Mouse (Mus musculus): ENCODE measurements around the gene Zfp109. TPM values are rescaled to one million over a fixed set of nuclear protein-coding genes. Genes with fewer than 3 reads are reported as not detected.
"Not testable (repeated sequence)": the region's sequence is repeated elsewhere in the genome, so short reads cannot be mapped to it uniquely, and the experiment has no call there.

Gene Zfp109
- polyA plus RNA-seq (2011; ENCODE audit: insufficient read length, low read depth, missing spikeins), result 3.6 and 3.7 TPM in 2 replicates

DNA sequence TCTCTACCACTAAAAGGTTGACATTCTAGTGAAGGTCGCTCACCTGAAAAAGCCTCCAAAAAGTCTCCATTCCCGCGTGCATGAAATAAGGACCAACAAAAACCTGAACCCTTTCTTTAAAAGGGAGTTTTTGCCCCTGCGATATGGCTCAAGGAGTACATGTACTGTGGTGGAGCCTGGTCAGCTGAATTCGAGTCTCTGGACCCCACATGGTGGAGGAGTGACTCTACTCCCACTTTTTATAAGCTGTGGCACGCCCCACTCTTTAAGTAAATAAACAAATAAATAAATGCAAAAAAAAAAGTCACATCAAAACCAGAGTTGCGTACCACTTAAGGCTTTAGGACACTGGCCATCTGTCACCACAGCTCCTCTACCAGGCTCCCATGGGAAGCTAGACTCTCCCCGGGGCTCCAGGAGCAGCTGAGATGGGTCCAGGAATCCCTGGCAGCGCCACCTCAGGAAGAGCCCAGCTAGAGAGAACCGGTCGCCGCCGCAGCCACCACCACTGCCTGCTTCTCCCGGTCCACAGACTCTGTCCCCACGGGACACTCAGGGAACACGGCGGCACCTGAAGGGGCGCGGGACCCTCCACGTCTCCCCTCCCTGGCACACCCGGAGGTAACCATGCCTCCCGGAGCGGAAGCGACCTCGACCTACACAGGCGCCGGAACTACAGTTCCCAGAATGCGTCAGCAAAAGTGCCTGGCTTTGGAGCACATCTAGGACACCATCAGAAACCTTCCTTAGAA lies at the start of gene Zfp109:
Gene Zfp109, minus strand, starts transcription at position 521 of the 752 bp plus-strand sequence.
- TF ChIP-seq POLR2A (IDR thresholded peaks at IDR 0.05; ENCODE audit: low read depth, low read length) (peak; percentile 77), CTCF (IDR thresholded peaks at IDR 0.05; ENCODE audit: borderline replicate concordance, insufficient read depth, low read length) (no peak)
- peak within 1 kb of the TSS; percentile 75 for H3K4me3 ChIP-seq (ENCODE audit: insufficient read depth, low read length)
- H3K4me1 ChIP-seq (ENCODE audit: control insufficient read depth, insufficient read depth, low read length), result no peaks in the 10 kb centered on the region; the same call in 1 of the 2 replicates
- no peak within 1 kb of the TSS for H3K27ac ChIP-seq (ENCODE audit: insufficient read depth, low read length)

GRCm38 (mm10) chr7:24286916-24287315 lies 49.6 kb upstream of the Zfp109 start:
- TF ChIP-seq CTCF (IDR thresholded peaks at IDR 0.05; ENCODE audit: borderline replicate concordance, insufficient read depth, low read length) (no peak), POLR2A (IDR thresholded peaks at IDR 0.05; ENCODE audit: low read depth, low read length) (no peak)
- Histone ChIP-seq H3K4me3 (ENCODE audit: insufficient read depth, low read length) (no peak overlapping the region), H3K4me1 (ENCODE audit: control insufficient read depth, insufficient read depth, low read length) (no peaks in the 10 kb centered on the region), H3K27ac (ENCODE audit: insufficient read depth, low read length) (no peak overlapping the region)

- Histone ChIP-seq H3K4me3 (ENCODE audit: insufficient read depth, low read length) (no peak overlapping the region), H3K4me1 (ENCODE audit: control insufficient read depth, insufficient read depth, low read length) (no peaks in the 10 kb centered on the region), H3K27ac (ENCODE audit: insufficient read depth, low read length) (no peak overlapping the region)
- TF ChIP-seq CTCF (IDR thresholded peaks at IDR 0.05; ENCODE audit: borderline replicate concordance, insufficient read depth, low read length) (no peak), POLR2A (IDR thresholded peaks at IDR 0.05; ENCODE audit: low read depth, low read length) (no peak)
These were observed 48.7 kb upstream of the Zfp109 start for GRCm38 (mm10) chr7:24286090-24286489.

GRCm38 (mm10) chr7:24280858-24281145 lies 43.4 kb upstream of the Zfp109 start:
- Histone ChIP-seq H3K4me3 (ENCODE audit: insufficient read depth, low read length) (no peak overlapping the region), H3K27ac (ENCODE audit: insufficient read depth, low read length) (no peak overlapping the region), H3K4me1 (ENCODE audit: control insufficient read depth, insufficient read depth, low read length) (no peaks in the 10 kb centered on the region)
- TF ChIP-seq CTCF (IDR thresholded peaks at IDR 0.05; ENCODE audit: borderline replicate concordance, insufficient read depth, low read length) (no peak), POLR2A (IDR thresholded peaks at IDR 0.05; ENCODE audit: low read depth, low read length) (no peak)

DNA sequence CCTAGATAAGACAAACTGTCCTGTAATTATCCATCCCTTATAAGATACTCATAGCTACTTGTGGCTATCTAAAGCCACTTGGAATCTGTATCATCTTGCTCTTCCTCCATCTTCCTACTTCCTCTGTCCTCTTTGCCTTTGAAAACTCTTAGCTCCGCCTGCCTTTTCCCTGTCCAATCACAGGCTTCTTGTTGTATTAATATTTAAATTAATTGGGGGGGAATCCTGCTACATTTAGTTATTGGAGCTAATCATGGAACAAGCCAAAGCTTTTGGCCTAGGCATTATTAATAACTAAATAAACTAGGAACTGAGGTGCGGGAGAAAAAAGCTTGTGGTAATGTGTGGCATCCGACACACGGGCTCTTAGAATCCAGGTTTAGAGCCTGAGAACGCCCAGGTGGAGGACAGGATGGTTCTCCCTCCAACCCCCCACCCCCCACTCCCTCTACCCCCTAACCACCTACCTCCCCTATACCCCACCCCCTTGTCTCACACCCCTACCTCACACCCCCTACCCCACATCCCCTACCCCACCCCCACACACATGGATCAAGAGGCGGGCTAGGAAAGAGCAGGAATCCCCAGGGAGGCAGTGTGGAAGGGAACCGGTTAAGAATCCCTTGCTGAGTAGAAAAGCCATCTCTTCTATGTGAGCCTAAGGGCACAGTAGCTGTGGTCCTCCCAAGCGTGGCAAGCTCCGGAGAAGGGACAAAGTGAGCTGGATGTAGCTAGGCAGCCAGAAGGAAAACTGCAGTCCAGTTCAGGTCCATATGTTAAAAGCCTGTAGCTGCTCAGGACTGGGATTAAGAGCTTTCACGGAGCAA lies 42.9 kb upstream of the Zfp109 start:
- TF ChIP-seq CTCF (IDR thresholded peaks at IDR 0.05; ENCODE audit: borderline replicate concordance, insufficient read depth, low read length) (no peak), POLR2A (IDR thresholded peaks at IDR 0.05; ENCODE audit: low read depth, low read length) (no peak)
- Histone ChIP-seq H3K27ac (ENCODE audit: insufficient read depth, low read length) (no peak overlapping the region), H3K4me3 (ENCODE audit: insufficient read depth, low read length) (no peak overlapping the region), H3K4me1 (ENCODE audit: control insufficient read depth, insufficient read depth, low read length) (no peaks in the 10 kb centered on the region)

DNA sequence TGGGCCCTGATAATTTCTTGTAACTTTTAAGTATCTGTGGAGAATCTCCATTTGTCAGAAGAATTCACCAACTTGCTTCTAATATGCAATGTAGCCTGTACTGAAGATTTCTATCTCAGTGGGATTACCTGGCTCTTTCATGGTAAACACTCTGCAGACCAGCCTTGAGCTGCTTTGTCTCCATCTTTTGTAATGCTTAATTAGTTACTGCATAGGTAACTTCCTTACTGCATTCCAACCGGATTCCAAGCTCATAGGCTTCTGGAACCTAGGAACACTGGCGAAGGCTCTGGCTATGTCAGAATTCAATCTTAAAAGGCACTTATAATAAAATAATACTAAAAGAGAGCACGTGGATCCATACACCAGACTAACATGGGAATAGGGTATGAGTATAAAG lies 41.4 kb upstream of the Zfp109 start:
- H3K4me3 ChIP-seq (ENCODE audit: insufficient read depth, low read length); H3K27ac ChIP-seq (ENCODE audit: insufficient read depth, low read length); H3K4me1 ChIP-seq (ENCODE audit: control insufficient read depth, insufficient read depth, low read length): not testable (repeated sequence)

- TF ChIP-seq CTCF (IDR thresholded peaks at IDR 0.05; ENCODE audit: borderline replicate concordance, insufficient read depth, low read length) (no peak), POLR2A (IDR thresholded peaks at IDR 0.05; ENCODE audit: low read depth, low read length) (no peak)
These were observed 37.1 kb upstream of the Zfp109 start for GRCm38 (mm10) chr7:24274456-24274855.

GRCm38 (mm10) chr7:24271191-24271590 lies 33.8 kb upstream of the Zfp109 start:
- Histone ChIP-seq H3K4me1 (ENCODE audit: control insufficient read depth, insufficient read depth, low read length) (no peaks in the 10 kb centered on the region), H3K27ac (ENCODE audit: insufficient read depth, low read length) (no peak overlapping the region), H3K4me3 (ENCODE audit: insufficient read depth, low read length) (no peak overlapping the region)
- TF ChIP-seq CTCF (IDR thresholded peaks at IDR 0.05; ENCODE audit: borderline replicate concordance, insufficient read depth, low read length) (no peak), POLR2A (IDR thresholded peaks at IDR 0.05; ENCODE audit: low read depth, low read length) (no peak)

More at GRCm38 (mm10) chr7:24274456-24274855, 37.1 kb upstream of the Zfp109 start:
- Histone ChIP-seq H3K4me1 (ENCODE audit: control insufficient read depth, insufficient read depth, low read length) (no peaks in the 10 kb centered on the region), H3K27ac (ENCODE audit: insufficient read depth, low read length) (no peak overlapping the region), H3K4me3 (ENCODE audit: insufficient read depth, low read length) (no peak overlapping the region)

DNA sequence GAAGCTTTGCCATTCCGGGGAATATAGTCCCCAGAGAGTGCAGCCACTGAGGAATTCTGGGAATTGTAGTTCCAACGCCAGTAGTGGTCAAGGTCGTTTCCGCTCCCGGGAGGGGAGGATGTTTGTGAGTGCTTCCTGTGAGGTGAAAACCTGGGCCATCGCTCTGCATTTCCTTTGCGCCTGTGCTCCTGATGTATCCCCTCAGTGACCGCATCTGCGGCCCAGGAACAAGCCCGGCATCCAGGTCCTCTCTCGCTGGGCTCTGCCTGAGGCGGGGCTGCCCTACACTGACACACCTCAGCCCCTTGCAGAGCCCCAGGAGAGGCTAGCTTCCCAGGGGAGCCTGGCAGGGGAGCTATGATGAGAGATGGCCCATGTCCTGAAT lies 32.9 kb upstream of the Zfp109 start, which contains the start of gene Zfp93:
Gene Zfp93, plus strand, starts transcription at position 133 of the 385 bp plus-strand sequence.
- no peaks in the 10 kb centered on the region for H3K4me1 ChIP-seq (ENCODE audit: control insufficient read depth, insufficient read depth, low read length)
- peak within 1 kb of the TSS; percentile 66 for H3K4me3 ChIP-seq (ENCODE audit: insufficient read depth, low read length)
- H3K27ac ChIP-seq (ENCODE audit: insufficient read depth, low read length), result no peak within 1 kb of the TSS
- TF ChIP-seq CTCF (IDR thresholded peaks at IDR 0.05; ENCODE audit: borderline replicate concordance, insufficient read depth, low read length) (no peak), POLR2A (IDR thresholded peaks at IDR 0.05; ENCODE audit: low read depth, low read length) (peak; percentile 84)
